Mouse (Mus musculus) left cerebral cortex, postnatal 10 days (tissue): Measurements from ENCODE around the gene Tedc2. TPM values are rescaled to one million over a fixed set of nuclear protein-coding genes. Genes with fewer than 3 reads are reported as not detected.

ENCODE experiments used
- DNase-seq, 2 experiments: peaks; one replicate each; pipeline ENCODE4 v3.0.0; 2021 to 2022; ENCODE audit warnings: low spot score in 2 of 2, mixed read lengths in 1 of 2; ENCODE audit errors: extremely low spot score in 1 of 2
- intact Hi-C: fragments of 180-260 bp; cut with DNase I; formaldehyde crosslinking; loops from one replicate; pipeline ENCODE4 v1.15.1; 2025
- total RNA-seq, 2 experiments: library from RNA; stranded (reverse); gene quantifications; 2 replicates each; pipeline ENCODE4 v1.2.3; 2021

Gene Tedc2
- total RNA-seq, 2 experiments from 2014 or later = 8.9 to 10.4 TPM

DNA sequence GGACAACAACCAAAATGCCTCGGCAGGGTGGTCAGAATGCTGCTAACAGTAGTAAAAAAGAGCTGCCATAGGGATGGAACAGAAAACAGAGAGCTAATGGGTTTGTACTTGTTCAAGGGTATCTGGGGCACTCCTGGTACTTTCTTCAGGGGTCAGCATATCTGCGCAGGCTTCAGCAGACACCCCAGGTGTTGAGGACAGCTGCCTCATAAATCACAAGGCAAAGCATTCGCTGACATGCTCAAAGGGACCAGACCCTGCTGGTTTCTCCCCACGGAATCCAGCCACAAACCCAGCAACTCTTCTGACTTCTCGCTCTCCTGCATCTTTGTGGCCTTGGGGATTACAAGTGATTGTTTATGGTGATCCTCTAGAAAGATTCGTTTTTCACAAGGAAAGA, 2.0 kb upstream of the Tedc2 start:
- intact Hi-C loops = no loop called here
- DNase-seq = no peak

DNA sequence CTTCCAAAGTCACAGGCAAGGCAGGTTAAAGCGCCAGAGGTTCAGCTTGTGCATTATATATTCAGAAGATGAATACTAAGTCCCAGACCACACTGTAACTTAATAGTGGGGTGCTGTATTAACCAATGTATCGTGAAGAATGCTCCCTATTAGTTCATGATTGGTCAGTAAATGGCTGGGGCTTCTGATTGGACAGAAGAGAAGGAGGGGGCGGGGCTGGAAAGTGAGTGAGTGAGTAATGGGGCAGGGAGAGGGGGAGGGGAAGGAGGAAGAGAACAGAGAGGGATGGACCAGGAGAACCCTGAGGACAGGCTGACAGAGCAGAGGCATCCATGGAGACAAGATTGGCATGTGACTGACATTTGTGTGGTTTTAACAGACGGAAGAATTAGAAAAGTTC, 3.8 kb downstream of the Tedc2 start:
- DNase-seq = no peak
- intact Hi-C loops = no loop called here

DNA sequence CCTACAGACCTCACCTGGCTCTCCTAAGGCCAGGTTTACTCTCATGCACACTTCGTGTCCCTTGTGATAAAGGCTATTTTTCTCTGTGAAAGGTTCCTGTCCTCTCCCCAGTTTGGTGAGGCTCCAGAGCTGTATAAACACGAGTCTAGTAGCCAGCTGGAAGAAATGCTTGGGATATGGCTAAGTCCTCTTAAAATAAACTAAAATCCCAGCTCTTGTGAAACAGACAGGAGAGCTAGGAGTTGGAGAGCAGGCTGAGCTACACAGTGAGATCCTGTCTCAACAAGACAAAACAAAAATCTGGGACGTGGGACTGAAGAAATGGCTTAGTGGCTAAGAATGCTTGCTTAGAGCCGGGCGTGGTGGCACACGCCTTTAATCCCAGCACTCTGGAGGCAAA, 7.5 kb downstream of the Tedc2 start:
- no peak for DNase-seq
- intact Hi-C loops = no loop called here

DNA sequence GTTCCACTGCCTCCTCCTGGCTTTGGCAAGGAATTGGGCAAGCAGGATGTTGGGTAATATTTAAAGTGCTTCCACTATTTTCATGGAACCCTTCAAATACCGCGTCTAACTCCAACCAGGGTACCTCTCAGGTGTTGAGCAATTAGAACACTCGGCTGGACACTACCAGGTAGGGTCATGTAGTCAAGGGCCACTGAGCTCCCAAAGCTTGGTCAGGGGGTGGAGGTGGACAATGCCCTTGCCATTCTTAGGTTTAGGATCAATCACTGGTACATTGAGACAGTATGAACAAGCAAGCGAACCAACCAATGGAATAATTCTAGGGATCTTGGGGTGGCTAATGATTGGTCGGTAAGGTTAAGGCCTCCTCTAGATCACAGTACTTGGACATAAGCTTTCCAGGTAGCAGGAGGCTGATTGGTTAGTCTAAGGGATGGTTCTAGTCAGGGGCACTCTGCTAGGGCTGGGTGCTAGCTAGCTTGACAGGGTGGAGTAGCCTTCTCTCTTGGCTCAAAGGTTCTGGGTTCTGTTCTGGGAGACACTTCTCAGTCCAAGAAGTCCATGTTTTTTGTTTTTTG, 8.1 kb downstream of the Tedc2 start:
- intact Hi-C loops = no loop called here
- DNase-seq = no peak

DNA sequence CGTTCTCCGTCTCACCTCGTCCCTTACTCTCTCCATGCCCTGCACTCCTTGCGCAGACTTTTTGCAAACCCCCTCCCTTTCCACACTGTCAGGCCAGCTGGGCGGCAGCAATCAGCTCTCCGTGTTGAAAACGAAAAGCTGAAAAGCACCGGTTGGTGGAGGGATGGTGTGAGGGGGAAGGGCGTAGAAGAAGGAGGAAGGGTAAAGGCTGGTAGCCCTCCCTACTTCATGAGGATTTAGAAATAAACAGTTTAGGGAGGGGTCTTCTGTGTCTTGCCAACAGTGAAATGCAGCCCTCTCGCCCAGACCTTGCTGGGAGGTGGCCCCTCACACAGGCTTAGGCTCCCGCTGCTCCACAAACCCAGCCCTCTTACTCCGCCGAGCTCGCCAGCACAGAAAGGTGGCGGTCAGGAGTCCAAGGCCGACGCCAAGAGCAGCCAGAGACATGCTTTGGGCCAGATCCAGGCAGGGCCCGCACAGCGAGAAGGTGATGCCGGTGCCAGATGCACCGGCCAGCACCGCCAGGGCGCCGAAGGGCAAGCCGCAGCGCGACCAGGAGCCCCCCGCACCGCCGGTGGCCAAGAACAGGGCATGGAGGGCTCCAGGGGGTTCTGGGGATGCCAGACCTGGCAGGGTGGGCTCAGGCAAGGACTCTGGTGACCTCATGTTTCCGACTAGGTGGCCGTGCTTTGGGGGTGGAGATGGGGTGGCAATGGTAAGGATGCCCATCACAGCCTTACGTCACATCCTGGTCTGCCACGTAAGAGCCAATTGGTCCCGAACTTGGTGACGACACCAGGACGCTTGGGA, 8.8 kb downstream of the Tedc2 start:
- intact Hi-C loops = no loop called here
- peak; percentile 82 to 89 for DNase-seq

DNA sequence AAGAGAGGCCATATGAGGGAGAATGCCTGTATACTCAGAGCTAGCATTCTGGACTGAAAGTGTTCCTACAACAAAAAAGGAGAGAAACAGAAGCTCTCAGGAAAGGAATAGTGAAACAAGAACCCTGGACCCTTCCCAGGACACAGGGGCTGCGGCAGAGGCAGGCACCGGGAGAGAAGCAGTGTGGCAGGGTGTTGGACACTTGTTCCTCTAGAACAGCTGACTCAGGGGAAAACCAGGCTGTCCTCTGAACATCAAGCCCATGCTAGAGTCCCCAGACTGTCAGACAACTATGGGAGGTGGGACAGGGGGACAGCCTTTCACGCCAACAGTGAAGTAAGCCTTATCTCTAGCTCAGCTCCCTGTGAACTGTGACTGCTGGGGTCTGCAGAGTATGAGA, 10.1 kb downstream of the Tedc2 start:
- intact Hi-C loops = no loop called here

DNA sequence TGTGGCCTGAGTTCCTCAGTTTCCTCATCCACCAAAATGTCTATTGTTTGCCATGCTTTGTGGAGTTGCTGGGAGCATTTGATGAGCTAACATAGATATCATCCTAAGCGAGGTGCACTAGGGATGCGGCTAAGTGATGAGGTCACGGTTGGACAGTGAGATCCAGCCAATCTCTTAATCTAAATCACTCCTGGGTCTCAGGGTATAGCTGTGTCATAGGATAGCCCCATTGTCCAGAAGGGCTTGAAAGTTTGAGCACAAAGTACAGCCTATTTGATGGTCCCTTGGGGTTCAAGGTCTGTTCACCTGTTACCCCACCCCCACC, 10.8 kb downstream of the Tedc2 start:
- no peak for DNase-seq
- intact Hi-C loops = loop anchor here (5.0 kb wide), 1 partner anchor 38 kb away; no protein-coding TSS in a partner anchor

More for the DNA sequence above, 10.1 kb downstream of the Tedc2 start:
- DNase-seq = no peak

DNA sequence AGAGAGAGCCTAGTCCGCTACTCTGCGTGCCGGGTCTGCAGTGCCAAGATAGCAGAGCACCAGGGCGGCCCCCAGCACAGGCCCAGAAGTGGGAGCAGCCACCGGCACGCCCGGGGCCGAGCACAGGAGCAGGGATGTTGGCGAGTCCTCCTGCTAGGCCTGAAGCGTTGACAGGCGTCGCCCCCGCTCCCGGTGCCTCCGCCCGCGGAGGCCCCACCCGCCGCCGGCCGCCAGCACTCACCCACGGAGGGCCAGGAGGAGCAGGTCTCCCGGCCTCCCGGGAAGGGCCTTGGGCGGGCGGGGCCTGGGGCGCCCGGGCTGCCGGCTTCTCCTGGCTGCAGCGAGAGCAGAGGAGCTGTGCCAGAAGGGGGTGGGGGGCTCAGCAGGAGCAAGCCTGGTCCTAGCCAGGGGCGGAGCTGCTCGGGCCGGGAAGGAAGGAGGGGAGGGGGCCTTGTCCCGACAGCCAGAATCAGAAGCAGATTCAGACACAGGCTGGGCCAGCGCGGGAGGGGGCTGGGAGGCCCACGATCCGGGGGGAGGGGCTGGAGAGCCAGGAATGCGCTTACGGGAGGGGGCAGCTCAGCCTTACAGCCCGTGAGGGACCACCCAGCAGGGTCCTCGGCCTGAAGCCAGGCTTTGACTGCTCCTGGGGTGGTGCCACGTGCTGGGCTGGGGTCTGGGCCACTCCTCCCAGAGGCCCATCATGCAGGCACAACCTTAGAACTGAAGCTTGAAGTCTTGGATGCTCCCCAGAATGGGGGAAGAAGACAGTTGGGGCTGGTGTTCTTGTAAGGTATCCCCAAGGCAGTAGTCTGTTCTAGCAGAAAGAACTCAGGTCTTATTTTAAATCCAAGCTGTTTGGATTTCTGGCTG, 11.4 kb downstream of the Tedc2 start, which contains the start of gene Ntn3:
TSS of gene Ntn3 (minus strand) at position 489 of the 873 bp plus-strand sequence.
- intact Hi-C loops = loop anchor here (5.0 kb wide), 1 partner anchor 37 kb away; no protein-coding TSS in a partner anchor
- peak; percentile 44 to 84 for DNase-seq

DNA sequence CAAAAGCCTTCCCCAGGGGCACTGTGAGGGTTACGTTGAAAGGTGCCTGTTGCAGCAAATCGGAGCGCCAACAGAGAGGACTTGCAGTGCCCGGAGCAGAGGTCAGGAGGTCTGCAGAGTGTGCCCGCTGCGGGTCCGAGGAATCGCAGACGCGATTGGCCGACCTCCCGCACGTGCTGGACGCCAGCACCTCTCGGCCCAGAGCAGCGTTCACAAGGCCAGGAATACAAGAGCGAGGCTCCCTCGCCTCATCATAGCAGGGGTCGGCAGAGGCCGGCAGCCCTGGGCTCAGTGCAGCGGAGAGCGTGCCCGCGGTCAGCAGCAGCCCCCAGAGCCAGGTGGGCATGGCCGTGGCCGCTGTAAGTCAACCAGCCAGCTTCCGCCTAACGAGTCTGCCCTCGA, 12.0 kb downstream of the Tedc2 start:
- intact Hi-C loops = loop anchor here (5.0 kb wide), 1 partner anchor 36 kb away; no protein-coding TSS in a partner anchor

DNA sequence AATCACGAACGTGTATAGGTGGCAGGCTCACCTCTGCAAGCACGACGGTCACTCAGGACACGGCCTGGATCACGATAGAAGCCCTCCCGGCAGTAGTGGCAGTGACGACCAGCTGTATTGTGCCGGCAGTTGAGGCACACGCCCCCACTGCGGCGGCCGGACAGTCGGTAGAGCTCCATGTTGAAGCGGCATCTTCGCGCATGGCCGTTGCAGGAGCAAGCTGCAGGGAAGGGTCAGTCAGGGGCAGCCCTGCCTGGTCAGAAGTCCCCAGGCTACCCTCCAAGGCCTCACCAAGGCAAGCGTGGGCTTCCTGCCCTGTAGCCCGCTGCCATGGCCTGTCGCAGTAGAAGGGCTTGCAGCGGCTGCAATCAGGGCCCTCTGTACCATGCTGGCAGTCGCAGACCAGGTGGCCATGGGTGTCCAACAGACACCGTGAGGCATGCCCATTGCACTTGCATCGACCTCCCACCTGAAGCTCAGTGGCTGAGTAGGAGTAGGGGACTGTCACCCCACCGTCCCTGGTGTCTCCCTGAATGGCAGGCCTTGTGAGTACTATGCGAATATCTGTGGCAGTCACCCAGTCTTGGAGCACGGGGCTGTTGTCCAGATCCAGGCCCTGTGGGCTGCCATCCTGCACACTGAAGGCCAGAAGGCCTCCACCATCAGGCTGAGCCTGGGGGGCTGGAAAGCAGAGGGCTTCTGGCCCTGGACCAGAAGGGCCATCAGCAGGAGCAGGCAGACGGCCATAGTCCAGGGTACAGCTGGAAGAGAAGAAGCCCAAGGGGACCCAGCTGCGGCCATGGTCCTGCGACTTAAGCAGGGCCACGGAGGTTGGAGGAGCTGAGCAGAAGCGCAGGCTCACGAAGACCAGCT, 12.6 kb downstream of the Tedc2 start:
- intact Hi-C loops = loop anchor here (5.0 kb wide), 1 partner anchor 36 kb away; no protein-coding TSS in a partner anchor
- DNase-seq = no peak

More for the DNA sequence above, 12.0 kb downstream of the Tedc2 start:
- DNase-seq = peak in 1 of 2 experiments; percentile 66

DNA sequence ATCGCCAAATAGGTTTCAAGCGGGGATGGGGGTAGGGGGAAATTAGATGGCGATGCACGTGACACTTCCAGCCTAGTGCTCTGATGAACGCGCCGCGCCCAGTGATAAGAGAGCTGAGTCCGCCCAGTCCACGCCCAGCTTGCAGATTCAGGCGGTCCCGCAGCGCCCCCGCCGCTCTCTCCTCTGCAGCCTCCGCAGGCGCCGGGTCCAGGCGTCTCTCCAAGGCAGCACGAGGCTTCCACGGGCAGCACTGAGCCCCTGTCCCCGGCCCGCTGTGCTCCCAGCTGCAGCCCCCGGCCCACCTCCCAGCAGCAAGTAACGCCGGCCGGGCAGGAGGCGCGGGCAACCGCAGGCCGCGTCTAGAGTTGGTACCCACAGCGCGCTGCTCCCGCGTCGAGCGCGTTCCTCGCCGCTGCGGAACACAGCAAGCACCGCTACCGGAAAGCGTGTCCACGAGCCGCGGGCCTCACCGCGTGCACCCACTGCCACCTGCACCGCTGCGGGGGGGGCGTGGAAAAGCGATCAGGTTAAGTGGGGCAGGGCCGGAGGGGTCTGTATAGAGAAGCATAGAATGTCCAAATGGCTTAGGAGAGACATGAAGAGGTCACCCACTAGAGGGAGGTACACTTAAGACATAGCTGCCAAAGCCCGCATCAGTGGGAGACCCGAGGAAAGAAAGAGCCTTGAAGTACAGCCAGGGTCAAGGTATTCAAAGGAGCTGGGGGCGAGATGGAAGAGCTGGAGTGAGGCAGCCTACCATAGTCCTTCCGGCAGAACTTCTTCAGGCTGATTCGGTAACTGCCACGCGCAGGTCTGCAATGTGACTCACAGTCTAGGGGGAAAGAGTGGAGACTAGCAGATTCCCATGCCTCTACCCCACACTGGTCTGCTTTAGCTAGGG, 13.9 kb downstream of the Tedc2 start:
- intact Hi-C loops = loop anchor here (5.0 kb wide), 1 partner anchor 34 kb away; no protein-coding TSS in a partner anchor
- peak; percentile 77 to 87 for DNase-seq

DNA sequence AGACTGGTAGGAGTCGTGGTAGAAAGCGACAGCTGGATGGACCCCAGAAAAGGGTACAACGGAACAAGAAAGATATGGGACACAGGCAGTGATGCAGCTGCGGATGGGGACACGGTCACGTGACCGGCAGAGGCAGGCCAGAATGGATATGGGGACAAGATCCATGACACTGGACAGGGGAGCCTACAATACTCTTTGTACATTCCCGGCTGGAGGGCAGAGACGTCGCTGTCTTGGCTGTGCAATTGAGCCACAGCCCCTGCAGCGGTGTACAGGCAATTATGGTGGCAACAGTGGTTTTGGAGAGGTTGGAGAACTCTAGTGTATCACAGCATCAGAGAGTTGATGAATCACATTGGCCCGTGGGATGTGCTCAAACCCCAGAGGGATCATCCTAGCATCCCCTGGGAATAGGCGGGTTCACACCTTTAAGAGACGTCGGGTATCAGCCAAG, 14.7 kb downstream of the Tedc2 start:
- DNase-seq = peak in 1 of 2 experiments; percentile 71
- intact Hi-C loops = loop anchor here (5.0 kb wide), 1 partner anchor 34 kb away; no protein-coding TSS in a partner anchor

DNA sequence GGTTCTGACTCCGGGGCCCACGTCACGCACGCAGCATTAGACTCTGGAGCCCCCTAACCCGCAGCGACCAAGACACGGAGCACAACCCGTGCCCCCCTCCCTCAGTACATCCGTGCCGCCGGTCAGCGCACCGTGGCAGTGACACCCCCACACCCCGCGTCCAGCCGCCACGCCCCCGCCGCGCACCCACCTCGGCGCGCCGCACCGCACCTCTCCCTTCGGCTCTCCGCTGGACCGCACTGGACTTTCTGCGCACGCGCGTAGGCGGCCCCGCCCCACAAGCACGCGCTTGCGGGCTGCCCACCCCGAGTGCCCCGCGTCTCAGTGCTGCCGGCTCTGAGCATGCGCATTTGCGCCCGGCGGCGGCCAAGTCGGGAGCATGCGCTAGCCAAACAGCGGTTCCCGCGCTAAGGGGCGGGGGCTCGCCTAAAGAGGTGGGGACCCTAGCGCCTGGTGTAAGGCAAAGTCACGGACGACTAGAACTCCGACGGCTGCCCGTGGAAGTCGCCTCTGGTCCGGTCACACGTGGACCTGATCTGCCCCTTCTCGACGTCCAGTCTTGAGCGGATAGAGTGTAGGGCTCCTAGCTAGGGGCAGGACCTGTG, 15.3 kb downstream of the Tedc2 start, which contains the start of gene Tbc1d24:
TSS of gene Tbc1d24 (minus strand) at position 279 of the 605 bp plus-strand sequence.
- DNase-seq = peak; percentile 93 to 97
- intact Hi-C loops = loop anchor here (5.0 kb wide), 1 partner anchor 33 kb away; no protein-coding TSS in a partner anchor

DNA sequence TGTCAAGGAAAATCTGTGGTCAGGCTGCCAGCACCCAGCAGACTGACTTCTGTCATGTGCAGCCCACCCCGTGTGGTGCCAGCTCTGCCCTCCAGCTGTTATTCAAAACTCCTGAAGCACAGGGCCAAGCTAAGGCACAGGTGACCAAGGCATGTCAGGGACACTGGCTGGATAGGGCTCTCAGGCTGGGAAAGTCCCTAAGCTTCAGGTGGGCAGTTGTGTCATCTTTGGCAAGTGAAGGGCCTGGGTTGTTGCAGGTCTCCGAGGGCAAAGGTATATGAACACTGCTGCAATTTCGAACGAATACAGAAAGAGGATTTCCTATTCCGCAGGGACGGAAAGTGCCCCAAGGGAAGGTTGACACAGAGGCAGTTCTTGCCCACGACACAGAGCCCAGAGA, 15.8 kb downstream of the Tedc2 start:
- no peak for DNase-seq
- intact Hi-C loops = loop anchor here (5.0 kb wide), 1 partner anchor 33 kb away; no protein-coding TSS in a partner anchor

DNA sequence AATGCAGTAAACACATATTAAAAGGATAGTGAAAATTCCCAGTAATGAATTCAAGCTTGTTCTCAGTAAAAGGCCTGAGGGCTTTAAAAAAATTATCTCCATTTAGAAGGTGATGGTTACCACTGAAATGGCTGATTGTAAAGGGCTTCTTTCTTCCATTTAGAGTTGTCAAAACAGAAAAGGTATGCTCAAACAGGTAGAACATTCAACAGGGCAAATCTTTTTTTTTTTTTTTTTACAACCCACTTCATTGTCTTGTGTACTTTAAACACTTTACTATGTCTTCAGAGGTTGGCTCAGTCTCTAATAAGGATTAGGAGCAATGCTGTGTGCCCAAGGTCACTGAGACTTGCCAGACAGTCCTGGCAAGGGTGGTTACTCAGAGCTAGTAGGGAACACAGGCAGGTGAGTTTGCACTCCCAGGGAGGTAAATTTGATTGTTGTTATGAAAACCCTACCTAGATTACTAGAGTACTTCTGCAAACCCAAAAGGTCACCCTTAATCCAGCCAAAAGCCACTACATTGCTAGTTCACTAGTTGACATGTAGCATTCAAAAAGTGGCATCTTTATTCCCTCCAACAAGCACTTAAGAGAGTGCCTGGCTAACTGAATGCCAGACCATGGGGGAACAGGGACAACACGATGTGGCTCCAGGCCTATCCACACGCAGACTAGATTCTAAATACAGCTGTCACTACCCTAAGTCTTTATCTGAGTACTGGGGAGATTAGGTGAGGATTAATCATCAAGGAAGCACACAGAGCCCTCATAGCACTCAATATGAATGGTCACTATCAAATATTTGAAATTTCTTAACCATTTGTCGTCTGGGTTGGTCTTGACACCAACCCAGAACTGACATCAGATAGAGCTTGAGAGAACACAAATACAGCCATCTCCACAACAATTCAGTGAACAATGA, 16.8 kb downstream of the Tedc2 start:
- intact Hi-C loops = no loop called here

DNA sequence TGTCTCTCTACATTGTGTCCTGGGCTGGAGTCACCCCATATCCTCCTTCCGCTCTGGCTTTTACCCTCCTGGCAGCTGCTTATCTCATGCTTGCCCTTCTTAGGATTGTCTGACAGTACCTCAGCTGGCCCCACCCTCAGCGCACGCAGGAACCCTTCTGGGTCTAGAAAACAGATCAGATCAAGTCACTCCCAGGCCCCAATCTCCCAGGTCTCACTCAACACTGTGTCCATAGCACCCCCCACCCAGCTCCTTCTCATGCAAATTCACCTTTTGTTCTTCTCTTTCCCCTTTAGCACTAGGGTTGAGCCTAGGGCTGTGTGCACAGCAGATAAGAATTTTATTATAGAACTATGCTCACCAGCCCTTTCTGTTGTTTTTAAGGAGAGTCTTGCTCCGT, 17.6 kb downstream of the Tedc2 start:
- intact Hi-C loops = no loop called here
- DNase-seq = no peak

More for the DNA sequence above, 16.8 kb downstream of the Tedc2 start:
- no peak for DNase-seq
